Mouse (Mus musculus) brain, adult 2 months (tissue): ENCODE measurements around the gene Dgkd.

Source experiments
- DNase-seq: peaks from one replicate; pipeline ENCODE4 v3.0.0; 2011; ENCODE audit warnings: low read depth, low spot score

Gene Dgkd

DNA sequence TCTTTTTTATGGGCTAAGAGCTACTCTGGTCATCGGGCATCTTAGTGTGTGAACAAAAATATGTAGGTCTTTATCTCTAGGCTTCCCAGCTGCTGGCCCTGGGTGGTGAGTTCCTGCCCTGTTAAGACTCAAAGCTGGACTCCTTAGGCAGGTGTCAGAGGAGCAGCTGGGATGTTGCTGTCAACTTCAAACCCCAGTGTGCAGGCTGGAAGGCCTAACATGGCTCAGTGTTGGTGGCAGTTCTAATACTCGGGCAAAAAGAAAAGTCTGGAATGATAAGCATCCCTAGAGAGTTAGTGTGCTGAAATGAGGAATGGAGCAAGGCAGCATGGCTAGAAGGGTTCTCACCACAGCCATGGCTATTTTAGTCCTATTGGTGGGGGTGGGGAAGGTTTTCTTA, 27.8 kb downstream of the Dgkd start:
- DNase-seq = no peak

DNA sequence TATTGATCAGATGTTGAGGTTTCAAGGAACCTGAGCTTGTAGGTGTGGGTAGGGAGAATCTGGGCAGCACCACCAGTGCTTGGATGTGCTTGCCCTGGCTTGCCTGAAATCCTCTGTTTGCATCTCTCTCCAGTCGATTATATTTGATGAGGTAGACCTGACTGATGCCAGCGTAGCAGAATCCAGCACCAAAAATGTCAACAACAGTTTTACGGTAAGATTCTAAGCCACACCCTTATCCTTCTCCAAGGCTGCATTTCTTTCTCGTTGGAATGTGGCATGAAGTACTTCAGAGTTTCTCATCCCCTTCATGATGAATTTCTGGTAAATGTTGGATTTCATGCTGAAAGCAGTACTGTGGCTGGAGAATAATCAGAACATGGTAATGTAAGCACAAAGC, 28.6 kb downstream of the Dgkd start:
- DNase-seq = no peak

GRCm38 (mm10) chr1:87882554-87882953, 29.5 kb downstream of the Dgkd start:
- no peak for DNase-seq

DNA sequence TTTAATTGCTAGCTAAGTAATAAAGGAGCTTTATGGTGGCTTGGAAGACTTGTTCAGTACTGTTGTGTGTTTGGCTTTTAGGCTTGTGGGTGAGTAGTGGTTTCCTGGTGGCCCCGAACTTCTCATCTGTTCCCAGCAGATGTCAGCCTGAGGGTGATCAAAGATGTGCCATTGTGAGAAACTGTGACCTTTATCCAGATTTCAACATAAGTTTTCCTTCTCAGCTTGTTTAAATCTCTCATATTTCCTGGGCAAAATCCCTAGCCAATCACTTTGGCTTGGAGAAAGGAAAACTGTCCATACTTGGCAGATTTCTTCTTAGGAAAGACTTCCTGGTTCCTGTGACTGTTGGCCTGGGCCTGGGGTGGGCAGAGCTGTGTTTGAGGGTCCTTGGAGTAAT, 37.9 kb downstream of the Dgkd start:
- DNase-seq = no peak

DNA sequence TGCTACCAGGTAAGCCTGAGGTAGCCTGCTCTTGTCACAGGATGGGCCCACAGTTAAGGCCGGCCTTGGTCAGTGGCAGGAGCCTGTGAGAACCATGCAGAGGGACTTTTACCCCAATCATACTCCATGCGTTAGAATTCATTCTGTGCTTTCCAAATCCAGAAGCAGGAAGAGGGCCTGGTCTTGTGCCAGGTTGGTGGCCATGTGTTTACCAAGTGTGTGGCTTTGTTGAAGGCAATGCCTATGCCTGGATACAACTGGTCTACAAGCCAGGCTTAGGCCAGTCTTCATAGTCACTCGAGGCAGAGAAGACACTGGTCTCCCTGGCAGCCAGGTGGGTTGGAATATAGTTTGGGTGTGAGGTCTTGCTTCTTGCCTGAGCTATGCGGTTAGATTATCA, 38.5 kb downstream of the Dgkd start:
- peak; percentile 66 for DNase-seq

- peak; percentile 66 for DNase-seq
Observed at GRCm38 (mm10) chr1:87892499-87892898, 39.4 kb downstream of the Dgkd start.

DNA sequence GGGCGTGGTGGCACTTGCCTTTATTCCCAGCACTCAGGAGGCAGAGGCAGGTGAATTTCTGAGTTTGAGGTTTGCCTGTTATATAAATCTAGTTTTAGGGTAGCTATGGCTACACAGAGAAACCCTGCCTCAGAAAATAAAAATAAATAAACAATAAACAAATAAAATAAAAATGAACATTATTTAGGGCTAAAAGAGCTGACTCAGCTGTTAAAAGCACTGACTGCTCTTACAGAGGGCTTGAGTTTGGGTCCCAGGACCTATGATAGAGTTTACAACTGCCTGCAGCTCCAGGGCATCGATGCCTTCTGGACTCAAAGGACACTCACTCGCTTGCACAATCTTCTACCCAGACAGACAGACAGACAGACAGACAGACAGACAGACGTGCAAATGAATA, 40.3 kb downstream of the Dgkd start:
- no peak for DNase-seq

DNA sequence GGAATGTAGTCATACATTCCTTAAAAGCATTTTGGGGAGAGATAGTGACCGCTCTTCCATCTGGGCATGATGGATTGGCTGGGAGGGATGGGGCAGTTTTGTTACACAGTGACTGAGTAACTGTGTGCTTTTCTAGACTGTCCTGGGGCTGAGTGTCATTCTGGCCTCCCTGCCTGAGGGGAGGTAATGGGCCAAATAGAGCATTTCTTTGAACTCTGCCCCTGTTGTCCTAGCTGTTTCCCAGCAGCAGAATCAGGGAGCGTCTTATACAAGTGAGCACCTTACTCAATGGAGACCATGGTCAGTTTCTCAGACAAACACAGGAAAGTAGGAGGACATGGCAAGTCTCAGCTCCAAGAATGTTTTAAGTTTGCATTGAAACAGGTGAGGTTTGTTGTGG, 43.8 kb downstream of the Dgkd start:
- DNase-seq = no peak

DNA sequence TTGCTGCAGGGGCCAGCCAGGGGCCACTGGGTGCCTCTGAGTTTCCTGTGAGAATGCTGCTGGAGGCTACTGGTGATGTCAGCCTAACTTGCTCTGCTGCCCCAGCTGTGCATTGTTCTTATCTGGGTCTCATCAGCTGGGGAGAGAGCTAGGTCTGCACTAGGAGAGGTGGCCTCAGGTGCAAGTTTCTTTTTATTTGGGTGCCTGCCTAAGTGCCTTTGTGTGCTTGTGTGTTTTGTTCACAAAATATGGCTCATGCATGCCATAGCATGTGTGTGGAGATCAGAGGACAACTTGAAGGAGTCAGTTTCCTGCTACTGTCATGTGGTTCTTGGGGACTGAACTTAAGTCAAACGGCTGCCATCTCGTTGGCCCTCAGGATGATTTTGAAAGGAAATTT, 46.6 kb downstream of the Dgkd start:
- no peak for DNase-seq

GRCm38 (mm10) chr1:87900979-87901378, 47.9 kb downstream of the Dgkd start:
- peak; percentile 46 for DNase-seq

DNA sequence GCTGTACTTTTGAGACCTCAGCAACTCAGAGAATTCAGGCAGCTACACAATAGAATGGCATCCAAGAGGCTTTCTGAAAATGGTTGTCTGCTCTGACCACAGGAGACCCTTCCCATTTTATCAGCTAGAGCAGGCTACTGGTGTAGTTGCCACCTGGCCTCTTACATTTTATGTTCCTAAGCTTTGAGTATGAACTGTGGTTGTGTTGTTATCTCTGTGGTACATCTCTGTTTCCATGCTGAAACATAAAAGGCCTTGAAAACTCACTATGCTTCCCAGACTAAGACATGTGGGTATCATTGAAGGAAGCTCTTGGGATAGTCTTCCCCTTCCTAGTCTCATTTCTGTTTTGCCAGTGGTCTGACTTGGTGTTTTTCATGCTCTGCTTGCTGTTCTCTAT, 49.1 kb downstream of the Dgkd start:
- DNase-seq = no peak

DNA sequence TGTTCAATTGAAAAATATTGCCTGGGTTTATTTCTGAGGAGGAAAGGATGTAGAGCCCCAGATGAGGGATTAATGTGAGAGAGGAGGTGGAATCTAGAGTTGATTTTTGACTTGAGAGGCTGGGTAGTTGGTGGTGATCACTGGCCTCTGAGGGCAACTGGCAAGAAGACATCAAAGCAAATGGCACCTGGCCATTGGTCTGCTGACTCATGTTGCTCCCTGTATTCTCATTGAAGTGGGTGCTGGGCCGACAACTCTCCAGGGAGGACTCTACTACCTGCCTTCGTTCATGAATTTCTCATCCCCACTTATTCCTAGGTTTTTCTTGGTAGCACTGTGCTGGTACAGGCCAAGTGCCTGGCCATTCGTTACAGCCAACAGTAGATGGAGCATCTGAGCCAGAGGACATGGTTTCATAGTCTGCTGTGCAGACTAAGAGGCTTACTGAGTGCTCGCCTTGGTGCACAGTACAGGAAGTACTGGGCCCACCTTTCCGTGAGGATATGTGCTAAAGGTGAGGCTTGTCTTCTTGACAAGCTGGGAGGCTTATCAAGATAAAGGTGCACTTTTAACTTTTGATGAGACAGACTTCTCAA, 53.4 kb downstream of the Dgkd start:
- peak; percentile 51 for DNase-seq

DNA sequence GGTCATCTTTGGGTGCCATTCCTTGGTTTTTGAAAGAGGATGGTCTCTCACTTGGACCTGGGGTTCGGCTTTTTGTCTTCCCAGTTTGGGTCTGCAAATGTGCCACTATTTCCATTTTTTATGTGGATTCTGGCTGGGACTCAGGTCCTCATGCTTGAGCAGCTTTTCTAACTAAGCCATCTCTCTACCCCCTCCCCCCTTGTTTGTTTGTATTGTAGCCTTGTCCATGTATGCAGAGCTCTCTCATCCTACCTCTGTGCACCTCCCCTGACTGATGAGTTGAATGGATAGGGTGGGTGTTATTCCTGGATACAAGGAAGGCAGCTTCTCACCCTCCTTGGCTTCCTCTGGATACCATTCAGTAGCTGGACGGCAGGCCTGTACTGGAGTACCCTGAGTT, 54.9 kb downstream of the Dgkd start:
- DNase-seq = no peak

GRCm38 (mm10) chr1:87908736-87909135, 55.6 kb downstream of the Dgkd start:
- DNase-seq = no peak

DNA sequence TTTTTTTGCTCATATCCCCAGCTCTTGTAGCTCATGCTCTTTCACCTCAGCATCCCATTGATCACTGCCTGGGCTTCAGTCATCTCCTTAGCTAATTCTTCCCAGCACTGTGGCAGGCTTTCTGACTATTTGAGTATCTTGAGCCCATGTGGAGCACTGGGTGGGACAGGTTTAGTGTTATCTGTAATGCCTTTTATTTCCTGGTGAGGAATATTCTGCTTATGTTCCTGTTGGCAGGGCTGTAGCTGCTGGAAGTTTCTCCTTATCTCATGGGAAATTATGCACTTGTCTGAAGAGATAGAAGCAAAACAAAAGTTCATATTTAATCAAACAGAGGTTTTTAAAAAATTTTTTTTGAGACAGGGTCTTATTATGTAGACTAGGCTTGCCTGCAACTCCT, 56.5 kb downstream of the Dgkd start:
- DNase-seq = no peak

DNA sequence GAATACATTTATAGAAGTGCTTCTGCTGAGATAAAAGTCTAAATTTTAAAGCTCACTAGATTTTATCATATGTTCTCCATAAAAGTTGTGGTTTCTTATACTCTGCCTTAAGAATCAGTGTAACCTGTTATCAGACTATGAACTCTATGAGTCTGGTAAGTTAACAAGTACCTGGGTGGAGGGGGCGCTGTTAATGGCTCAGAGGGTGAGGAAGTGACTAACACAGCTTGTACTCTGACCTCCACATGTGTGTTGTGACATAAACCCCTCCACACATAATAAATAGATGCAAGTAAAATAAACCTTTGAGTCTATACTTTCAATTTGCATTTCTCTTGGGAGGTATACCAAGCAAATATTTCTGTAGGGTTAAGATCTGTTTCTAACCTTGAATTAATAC, 57.3 kb downstream of the Dgkd start:
- no peak for DNase-seq

DNA sequence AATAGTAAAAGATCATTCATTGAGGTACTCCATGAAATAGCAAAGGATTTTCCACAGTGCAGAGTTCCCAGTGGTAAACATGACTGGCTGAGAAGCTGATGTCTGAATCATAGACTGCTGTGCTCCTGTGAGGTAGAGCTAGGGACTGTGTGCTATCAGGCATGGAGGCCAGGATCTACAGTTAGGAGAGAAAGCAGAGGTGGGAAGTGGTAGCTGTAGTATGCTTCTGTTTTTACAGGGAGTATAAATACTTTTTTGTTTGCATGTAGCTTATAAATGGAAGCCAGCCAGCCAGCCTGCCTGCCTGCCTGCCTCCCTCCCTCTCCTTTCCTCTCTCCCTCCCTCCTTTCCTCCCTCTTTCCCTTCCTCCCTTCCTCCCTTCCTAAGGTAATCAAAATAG, 60.3 kb downstream of the Dgkd start:
- DNase-seq = peak; percentile 72

GRCm38 (mm10) chr1:87917361-87917760, 64.3 kb downstream of the Dgkd start:
- no peak for DNase-seq

GRCm38 (mm10) chr1:87918061-87918460, 65.0 kb downstream of the Dgkd start:
- peak; percentile 97 for DNase-seq

DNA sequence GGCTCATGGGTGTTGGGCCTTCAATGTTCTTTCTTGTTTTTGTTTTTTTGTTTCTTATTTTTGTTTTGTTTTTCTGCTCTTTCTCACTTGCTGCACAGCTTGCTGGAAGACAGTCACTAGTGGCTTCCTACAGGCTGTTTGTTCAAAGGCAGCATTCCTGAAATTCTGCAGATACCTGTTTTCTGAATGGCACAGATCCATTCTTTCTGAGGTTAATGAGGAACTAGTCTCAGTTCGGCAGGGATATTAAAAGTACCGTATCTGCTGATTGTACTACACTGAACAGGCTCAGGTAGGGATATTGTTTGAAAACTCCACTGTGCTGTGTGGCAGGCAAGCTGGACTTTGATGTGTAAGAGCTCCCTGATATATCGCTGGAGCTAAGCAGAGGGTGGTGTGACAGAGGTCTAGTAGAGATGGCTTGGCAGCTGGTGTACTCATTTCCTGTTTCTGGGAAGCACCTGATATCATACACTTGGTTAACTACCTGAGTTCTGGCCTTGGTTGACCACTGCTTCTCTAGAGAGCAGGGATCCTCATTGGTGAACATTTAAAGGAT, 67.0 kb downstream of the Dgkd start:
- DNase-seq = no peak

DNA sequence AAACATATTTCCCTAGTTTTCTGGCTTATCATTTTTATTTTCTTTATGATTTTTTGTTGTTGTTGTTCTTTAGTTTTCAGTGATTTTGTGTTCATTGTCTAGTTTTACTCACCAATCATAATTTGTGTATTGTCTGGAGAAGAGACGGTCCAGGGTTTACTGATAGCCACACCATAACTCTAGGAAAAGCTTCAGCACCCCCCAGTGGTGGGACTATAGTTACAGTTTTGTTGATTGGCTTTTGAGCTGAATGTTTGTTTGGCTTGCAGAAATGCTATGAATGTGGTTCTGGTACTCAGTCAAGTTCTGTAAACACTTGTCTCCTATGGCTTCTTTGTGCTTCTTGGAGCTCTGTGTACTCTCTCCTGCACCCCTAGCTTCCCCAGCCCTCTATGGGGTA, 69.6 kb downstream of the Dgkd start:
- DNase-seq = peak; percentile 69

- DNase-seq = no peak
Observed at GRCm38 (mm10) chr1:87924888-87925287, 71.8 kb downstream of the Dgkd start.

DNA sequence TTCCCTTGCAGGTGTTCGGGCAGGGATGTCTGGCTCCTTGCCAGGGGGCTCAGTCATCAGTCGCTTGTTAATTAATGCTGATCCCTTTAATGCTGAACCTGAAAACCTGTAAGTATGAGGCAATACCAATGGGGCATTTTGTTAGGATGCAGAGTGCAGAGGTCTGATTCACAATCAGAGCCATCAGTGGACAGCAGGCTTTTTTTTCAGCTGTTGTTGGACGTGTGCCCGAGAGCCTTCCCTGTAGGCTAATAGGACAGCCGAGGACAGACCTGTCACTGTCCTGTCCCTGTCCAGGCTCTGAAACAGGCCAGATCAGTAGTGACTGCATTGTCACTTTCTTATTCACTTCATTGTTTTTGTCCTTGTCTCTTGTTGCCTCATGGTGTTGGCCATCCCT, 76.6 kb downstream of the Dgkd start:
- DNase-seq = peak; percentile 88

DNA sequence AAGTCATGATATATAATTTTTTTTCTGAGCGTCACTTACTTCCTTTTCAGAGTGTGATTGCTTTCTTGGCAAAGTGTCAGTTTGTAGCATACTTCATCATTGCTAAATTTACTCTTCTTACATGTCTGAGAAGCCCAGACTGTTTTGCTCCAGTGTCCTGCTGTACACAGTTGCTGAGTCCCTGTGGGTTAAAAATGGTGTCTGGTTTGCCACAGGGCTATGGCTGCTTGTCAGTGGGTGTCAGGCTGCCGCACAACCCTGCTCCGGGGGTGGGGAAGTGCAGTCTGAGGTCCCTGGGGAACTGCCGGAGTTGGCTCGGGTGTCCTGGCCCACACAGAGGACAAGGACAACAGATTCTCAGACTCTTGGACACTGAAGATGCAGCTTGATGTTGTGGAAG, 80.0 kb downstream of the Dgkd start:
- DNase-seq = peak; percentile 76
